Mouse (Mus musculus) cerebellum, adult 2 months (tissue): ENCODE data around the gene Oas1f.

Source experiments
- CTCF ChIP-seq: fragments of 200-500 bp; IDR thresholded peaks from 2 replicates; pipeline ENCODE4 v1.5.1; 2011; ENCODE audit warnings: low read depth, mild to moderate bottlenecking, control low read depth, low read length, moderate library complexity, borderline replicate concordance; ENCODE audit not compliant: insufficient read depth
- POLR2A ChIP-seq: fragments of 200-500 bp; IDR thresholded peaks from 2 replicates; pipeline ENCODE4 v1.6.1; 2011; ENCODE audit warnings: low read length, control low read depth, borderline replicate concordance; ENCODE audit not compliant: insufficient read depth

DNA sequence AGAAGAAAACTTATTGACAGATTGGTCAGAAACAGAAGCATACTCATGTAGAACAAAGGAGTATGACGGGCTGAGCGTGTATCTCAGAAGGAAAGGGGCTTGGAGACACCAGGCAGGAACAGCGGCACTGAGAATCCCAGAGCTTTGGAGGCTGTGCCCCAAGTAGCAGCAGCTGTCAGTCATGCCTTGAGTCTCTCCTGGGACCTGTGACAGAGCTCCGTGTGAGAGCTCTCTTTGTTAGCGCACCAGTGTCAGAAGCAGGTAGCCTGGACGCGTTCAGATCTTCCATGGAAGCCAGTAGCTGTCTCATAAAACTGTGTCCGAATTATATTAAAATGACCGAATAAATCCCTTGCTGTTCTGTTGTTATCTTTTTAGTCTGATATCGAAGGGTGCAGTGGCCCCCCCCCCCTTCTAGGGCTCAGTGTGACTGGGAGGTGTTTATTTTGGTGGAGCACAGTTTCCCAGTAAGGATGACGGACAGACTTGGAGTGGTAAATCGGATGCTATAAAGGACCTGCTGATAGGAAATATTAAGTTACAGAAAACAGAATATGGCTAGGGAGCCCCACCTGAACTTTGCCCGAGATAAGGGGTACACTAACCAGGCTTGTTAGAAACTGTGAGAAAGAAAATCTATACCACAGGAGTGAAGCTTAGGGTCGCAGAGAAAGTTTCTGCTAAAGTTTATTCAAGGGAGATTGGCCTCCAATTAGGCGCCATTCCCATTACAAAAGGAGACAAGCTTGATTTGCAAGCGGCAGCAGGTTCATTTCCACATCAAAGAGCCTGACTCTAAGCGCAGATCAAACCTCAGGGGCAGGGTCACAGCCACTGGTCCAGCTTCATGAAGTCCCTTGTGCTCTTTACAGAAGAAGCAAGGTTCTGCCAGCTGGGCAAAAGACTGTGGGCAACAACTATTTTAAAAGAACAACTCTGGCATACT, 13.6 kb upstream of the Oas1f start:
- TF ChIP-seq CTCF (no peak), POLR2A (no peak)
